In the genomic region with DNA sequence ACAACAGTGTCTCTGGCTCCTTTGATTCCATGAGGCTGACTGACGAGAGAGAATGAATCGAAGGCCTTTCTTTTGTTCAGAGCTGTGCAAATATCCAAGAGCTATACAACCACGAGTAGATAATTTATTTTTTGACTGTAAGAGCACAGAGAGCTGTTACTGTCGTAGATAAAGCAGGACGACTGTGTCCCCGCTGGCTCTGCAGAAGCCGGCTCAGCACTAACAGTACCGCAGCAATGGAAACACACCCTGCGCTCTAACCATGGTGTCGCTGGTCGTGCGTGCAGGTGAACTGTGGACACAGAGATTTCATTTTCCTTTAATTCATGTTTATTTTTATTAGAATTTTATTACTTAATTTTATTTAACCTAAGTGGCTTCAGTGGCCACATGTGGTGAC, we compare ENCODE assay signal across 28 mouse cellular contexts.
DNase-seq lines count a peak whose midpoint lies in the region; ATAC-seq lines count a peak whose summit lies in the region.
"Had no signal": no experiment of that assay in that cellular context is flagged by ENCODE, and none has a peak within 500 bp of the region (broad histone marks: within the 10 kb centered on the region; RNA-seq: fewer than 3 reads in every experiment).

No protein-coding gene starts in this region.

- peak overlapping the region; percentile 28 for H3K27ac ChIP-seq in forebrain, embryonic 13.5 days
- no peak overlapping the region for H3K27ac ChIP-seq in forebrain, embryonic 12.5 days
- peak overlapping the region; percentile 70 for H3K27ac ChIP-seq in hindbrain, embryonic 13.5 days
- H3K27ac ChIP-seq in hindbrain, embryonic 11.5 days (ENCODE audit: low read depth, low read length): no peak overlapping the region
- no peak overlapping the region for H3K27ac ChIP-seq in neural tube, embryonic 12.5 days
- H3K27ac ChIP-seq: embryonic facial prominence, embryonic 10.5 days; embryonic facial prominence, embryonic 15.5 days; liver, embryonic 12.5 days had no signal

- no peak overlapping the region for H3K4me3 ChIP-seq in forebrain, embryonic 13.5 days
- no peak overlapping the region for H3K4me3 ChIP-seq in forebrain, embryonic 12.5 days (replicated peaks)
- H3K4me3 ChIP-seq in hindbrain, embryonic 13.5 days: no peak overlapping the region
- H3K4me3 ChIP-seq in hindbrain, embryonic 11.5 days (ENCODE audit: low read depth, low read length): no peak overlapping the region
- no peak overlapping the region for H3K4me3 ChIP-seq in neural tube, embryonic 12.5 days
- H3K4me3 ChIP-seq: embryonic facial prominence, embryonic 10.5 days; embryonic facial prominence, embryonic 15.5 days; liver, embryonic 12.5 days; megakaryocyte, embryonic 14.5 days had no signal

- WGBS in forebrain, embryonic 13.5 days: 69% methylated on average over 12 of the region's 12 CpGs
- WGBS in forebrain, embryonic 12.5 days: 71% methylated on average over 12 of the region's 12 CpGs
- WGBS in hindbrain, embryonic 13.5 days: 56% methylated on average over 12 of the region's 12 CpGs
- WGBS in hindbrain, embryonic 11.5 days: 80% methylated on average over 12 of the region's 12 CpGs
- 61% methylated on average over 12 of the region's 12 CpGs for WGBS in neural tube, embryonic 12.5 days

- H3K36me3 ChIP-seq in forebrain, embryonic 13.5 days (ENCODE audit: poor library complexity, severe bottlenecking): peaks cover 62% of the 10 kb centered on the region
- peaks cover 70% of the 10 kb centered on the region for H3K36me3 ChIP-seq in forebrain, embryonic 12.5 days (replicated peaks)
- H3K36me3 ChIP-seq in hindbrain, embryonic 13.5 days: peaks cover 61% of the 10 kb centered on the region
- H3K36me3 ChIP-seq in hindbrain, embryonic 11.5 days (ENCODE audit: control insufficient read depth, insufficient read depth, low read length): no peaks in the 10 kb centered on the region
- H3K36me3 ChIP-seq in neural tube, embryonic 12.5 days: peaks cover 54% of the 10 kb centered on the region

- peaks cover 15% of the 10 kb centered on the region for H3K4me1 ChIP-seq in forebrain, embryonic 13.5 days
- H3K4me1 ChIP-seq in forebrain, embryonic 12.5 days: peaks cover 8% of the 10 kb centered on the region
- H3K4me1 ChIP-seq in hindbrain, embryonic 13.5 days (replicated peaks): peaks cover 35% of the 10 kb centered on the region
- no peaks in the 10 kb centered on the region for H3K4me1 ChIP-seq in hindbrain, embryonic 11.5 days (replicated peaks; ENCODE audit: control insufficient read depth, insufficient read depth, low read length)
- H3K4me1 ChIP-seq in neural tube, embryonic 12.5 days: peaks cover 3% of the 10 kb centered on the region; the same call in 1 of the 2 replicates
- H3K4me1 ChIP-seq: embryonic facial prominence, embryonic 10.5 days; embryonic facial prominence, embryonic 15.5 days; liver, embryonic 12.5 days had no signal

- H3K27me3 ChIP-seq in forebrain, embryonic 13.5 days: no peaks in the 10 kb centered on the region
- no peaks in the 10 kb centered on the region for H3K27me3 ChIP-seq in forebrain, embryonic 12.5 days
- no peaks in the 10 kb centered on the region for H3K27me3 ChIP-seq in hindbrain, embryonic 13.5 days
- H3K27me3 ChIP-seq in hindbrain, embryonic 11.5 days (ENCODE audit: control insufficient read depth, insufficient read depth, low read length): no peaks in the 10 kb centered on the region
- H3K27me3 ChIP-seq in neural tube, embryonic 12.5 days (replicated peaks): no peaks in the 10 kb centered on the region
- H3K27me3 ChIP-seq: CH12.LX; embryonic facial prominence, embryonic 15.5 days; liver, embryonic 12.5 days had no signal

- DNase-seq in hindbrain, embryonic 11.5 days (ENCODE audit: low spot score): no peak
- no peak for DNase-seq in neural tube, embryonic 10.5 days (ENCODE audit: extremely low spot score, low spot score)
- DNase-seq in gastrocnemius, postnatal 25 days: no peak
- DNase-seq: adrenal gland, adult 8-10 months; cerebellum, adult 8-10 months; cerebellum, postnatal 25 days; gastrocnemius, postnatal 36 days; heart, adult 18-20 months; kidney, adult 9 months; kidney, postnatal 10 days; layer of hippocampus, postnatal 36 days; left cerebral cortex, postnatal 4 days; liver, postnatal 0 days; lung, postnatal 36 days; thymus, adult 2 months; thymus, postnatal 36 days had no signal

- no peak for ATAC-seq in forebrain, embryonic 13.5 days
- no peak for ATAC-seq in forebrain, embryonic 12.5 days (ENCODE audit: low FRiP score)
- no peak for ATAC-seq in hindbrain, embryonic 13.5 days (ENCODE audit: low FRiP score)
- ATAC-seq in hindbrain, embryonic 11.5 days (ENCODE audit: low FRiP score): no peak
- ATAC-seq in neural tube, embryonic 12.5 days (ENCODE audit: low FRiP score, low read depth): peak; percentile 39; the same call in 1 of the 2 replicates
- no peak for ATAC-seq in megakaryocyte progenitor cell, adult 5-6 weeks (replicated peaks; ENCODE audit: poor library complexity)
- ATAC-seq: intestine, postnatal 0 days; liver, embryonic 12.5 days; liver, postnatal 0 days had no signal

- H3K9me3 ChIP-seq in forebrain, embryonic 13.5 days (replicated peaks): no peaks in the 10 kb centered on the region
- H3K9me3 ChIP-seq in forebrain, embryonic 12.5 days: no peaks in the 10 kb centered on the region
- no peaks in the 10 kb centered on the region for H3K9me3 ChIP-seq in hindbrain, embryonic 13.5 days
- no peaks in the 10 kb centered on the region for H3K9me3 ChIP-seq in hindbrain, embryonic 11.5 days (ENCODE audit: control insufficient read depth, low read length)
- H3K9me3 ChIP-seq in neural tube, embryonic 12.5 days: no peaks in the 10 kb centered on the region
- H3K9me3 ChIP-seq: embryonic facial prominence, embryonic 10.5 days; embryonic facial prominence, embryonic 15.5 days; liver, embryonic 12.5 days; megakaryocyte, embryonic 14.5 days had no signal

- H3K9ac ChIP-seq in forebrain, embryonic 13.5 days: no peak overlapping the region
- no peak overlapping the region for H3K9ac ChIP-seq in forebrain, embryonic 12.5 days
- peak overlapping the region; percentile 20 for H3K9ac ChIP-seq in hindbrain, embryonic 13.5 days
- H3K9ac ChIP-seq in hindbrain, embryonic 11.5 days (ENCODE audit: low read depth, low read length): no peak overlapping the region
- no peak overlapping the region for H3K9ac ChIP-seq in neural tube, embryonic 12.5 days
- H3K9ac ChIP-seq: embryonic facial prominence, embryonic 15.5 days; liver, embryonic 12.5 days; liver, postnatal 0 days had no signal

- no peak overlapping the region for H3K4me2 ChIP-seq in forebrain, embryonic 13.5 days
- no peak overlapping the region for H3K4me2 ChIP-seq in forebrain, embryonic 12.5 days
- no peak overlapping the region for H3K4me2 ChIP-seq in hindbrain, embryonic 13.5 days
- H3K4me2 ChIP-seq in hindbrain, embryonic 11.5 days (replicated peaks; ENCODE audit: low read depth, low read length): no peak overlapping the region
- H3K4me2 ChIP-seq in neural tube, embryonic 12.5 days (replicated peaks): no peak overlapping the region
- H3K4me2 ChIP-seq: embryonic facial prominence, embryonic 15.5 days; heart, embryonic 11.5 days; liver, embryonic 12.5 days had no signal

Comparison
In these comparisons a context has a peak if more than half of its experiments do, and no peak if none do; other contexts are left out.
1. H3K27ac ChIP-seq: peak in forebrain, embryonic 13.5 days (single experiment) and hindbrain, embryonic 13.5 days (single experiment); none in forebrain, embryonic 12.5 days (single experiment), hindbrain, embryonic 11.5 days (single experiment) and neural tube, embryonic 12.5 days (single experiment).